Mouse (Mus musculus): ENCODE measurements at regions not wholly inside any gene's neighbourhood (a gene's known extent, or its start where the extent isn't known, plus 50 kb on each side); places are given as distances from the start of the nearest gene placed in this dataset.

DNA sequence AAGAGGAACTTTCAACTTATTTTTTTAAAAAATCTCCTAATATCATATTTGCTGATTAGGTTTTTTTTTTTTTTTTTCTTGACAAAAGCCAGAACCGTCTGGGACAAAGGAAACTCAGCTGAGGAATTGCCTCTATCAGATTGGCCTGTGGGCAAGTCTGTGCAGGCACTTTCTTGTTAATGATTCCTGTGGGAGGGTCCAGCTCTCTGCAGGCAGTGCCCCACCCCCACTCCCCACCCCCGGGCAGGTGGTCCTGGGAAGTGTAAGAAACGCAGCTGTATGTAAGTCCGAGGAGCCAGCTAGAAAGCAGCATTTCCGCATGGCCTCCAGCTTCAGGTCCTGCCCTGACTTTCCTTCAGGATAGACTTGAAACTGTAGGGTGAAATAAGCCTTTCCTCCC, 377.7 kb downstream of the Sox2 start:
- peak; percentile 9 for DNase-seq (ENCODE audit: low spot score)

DNA sequence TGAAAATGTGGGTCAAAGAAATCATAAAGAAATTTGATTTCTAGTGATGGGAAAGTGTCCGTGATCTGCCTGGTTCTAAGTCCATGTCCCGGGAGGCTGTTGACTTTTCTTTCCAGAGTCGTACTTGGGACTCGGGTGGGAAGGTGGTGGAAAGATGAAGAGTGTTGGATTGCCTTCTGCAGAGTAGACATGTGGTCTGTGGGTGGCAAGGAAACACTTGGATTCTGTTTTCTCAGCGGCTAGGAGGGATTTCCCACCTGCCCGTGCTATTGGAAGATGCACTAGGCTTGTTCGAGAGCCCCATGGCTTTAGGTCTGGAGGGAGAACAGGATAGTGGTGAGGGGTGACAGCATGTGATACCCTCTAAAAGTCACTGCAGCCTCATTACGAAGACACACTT, 379.7 kb downstream of the Sox2 start:
- DNase-seq (ENCODE audit: low spot score) = no peak

DNA sequence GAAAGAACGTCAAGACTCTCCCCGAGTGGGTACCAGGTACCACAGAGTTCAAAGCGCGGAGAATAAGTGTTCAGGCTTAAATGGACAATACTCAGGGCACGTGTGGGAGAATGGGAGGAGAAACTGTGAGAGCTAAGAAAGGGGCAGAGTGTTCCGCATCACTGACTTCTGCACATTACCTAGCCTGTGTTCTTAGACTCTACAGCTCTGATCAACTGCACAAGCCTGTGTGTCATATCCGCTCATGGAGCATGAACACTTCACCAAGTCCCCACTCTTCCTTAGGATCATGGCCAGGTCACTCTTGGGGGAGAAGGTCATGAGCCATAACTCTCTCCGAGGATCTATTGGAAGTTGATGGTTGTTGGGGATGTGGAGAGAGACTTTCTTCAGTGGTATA, 383.4 kb downstream of the Sox2 start:
- DNase-seq (ENCODE audit: low spot score) = no peak

GRCm38 (mm10) chr3:35035234-35035633, 385.0 kb downstream of the Sox2 start:
- no peak for DNase-seq (ENCODE audit: low spot score)

GRCm38 (mm10) chr3:35043705-35044104, 393.5 kb downstream of the Sox2 start:
- DNase-seq (ENCODE audit: low spot score) = no peak

GRCm38 (mm10) chr3:35059438-35059837, 409.2 kb downstream of the Sox2 start:
- DNase-seq (ENCODE audit: low spot score) = no peak

DNA sequence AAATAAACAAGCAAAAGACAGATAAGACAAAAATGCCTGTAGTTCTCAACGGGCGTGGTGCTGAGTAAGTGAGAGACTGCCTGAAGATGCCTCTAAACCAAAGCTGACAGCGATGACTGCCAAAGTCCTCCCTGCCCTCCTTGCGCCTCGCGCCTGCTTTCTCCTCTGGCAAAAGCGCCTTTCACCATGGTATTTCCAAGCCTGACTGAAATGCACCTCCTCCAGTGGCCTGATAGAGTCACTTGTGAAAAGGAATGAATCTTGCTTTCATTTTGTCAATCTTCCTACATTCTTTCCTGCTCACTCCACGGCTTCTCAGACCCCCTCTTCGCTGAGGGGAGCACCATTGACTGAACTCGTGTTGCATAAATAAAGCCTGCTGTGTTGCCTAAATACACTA, 409.8 kb downstream of the Sox2 start:
- DNase-seq (ENCODE audit: low spot score) = no peak

- DNase-seq (ENCODE audit: low spot score) = peak; percentile 62
These were observed 416.6 kb downstream of the Sox2 start for GRCm38 (mm10) chr3:35066824-35067223.

- peak; percentile 18 for DNase-seq (ENCODE audit: low spot score)
These were observed 418.4 kb downstream of the Sox2 start for GRCm38 (mm10) chr3:35068586-35068985.

- DNase-seq (ENCODE audit: low spot score) = no peak
These were observed 420.8 kb downstream of the Sox2 start for GRCm38 (mm10) chr3:35071046-35071445.

- no peak for DNase-seq (ENCODE audit: low spot score)
These were observed 429.7 kb downstream of the Sox2 start for GRCm38 (mm10) chr3:35079887-35080286.

GRCm38 (mm10) chr3:35084091-35084867, 434.1 kb downstream of the Sox2 start:
- no peak for DNase-seq (ENCODE audit: low spot score)

DNA sequence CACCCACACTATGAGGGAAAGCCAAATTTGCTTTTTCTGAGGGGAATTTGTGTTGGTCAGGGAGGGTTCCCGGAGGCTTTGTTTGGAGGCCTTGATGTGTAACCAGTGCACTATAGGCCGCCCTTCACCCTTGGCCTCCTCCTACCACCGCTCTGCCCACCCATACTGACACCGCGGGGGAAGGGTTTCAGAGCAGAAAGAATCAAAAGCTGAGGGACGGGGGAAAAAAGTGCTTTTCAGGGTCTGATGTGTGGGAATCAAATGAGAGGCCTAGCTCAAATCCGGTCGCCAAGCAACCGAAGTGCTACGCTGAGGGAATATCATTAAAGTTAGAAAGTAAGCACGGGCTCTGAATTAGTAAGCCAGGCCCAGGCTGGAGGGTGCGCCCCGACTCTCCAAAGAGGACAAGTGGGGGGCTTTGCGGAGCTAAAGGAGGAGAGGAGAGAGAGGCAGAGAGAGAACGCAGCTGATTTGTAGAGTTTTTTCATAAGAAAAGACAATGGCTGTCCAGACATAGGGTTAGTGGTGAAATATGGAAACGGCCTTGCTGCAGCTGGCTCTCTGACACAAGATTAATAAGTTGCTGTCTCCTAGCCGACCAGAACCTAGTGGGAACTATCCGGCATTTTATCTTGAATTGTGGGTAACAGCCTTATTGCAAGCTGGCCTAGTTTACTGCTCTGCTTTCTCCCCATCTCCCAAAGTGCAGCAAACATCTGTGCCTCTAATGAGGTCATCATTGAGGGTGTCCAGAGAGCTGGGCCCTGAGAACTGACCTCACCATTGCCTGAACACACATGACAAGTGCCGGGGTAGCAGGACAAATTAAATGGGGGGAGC, 438.3 kb downstream of the Sox2 start:
- no peak for DNase-seq (ENCODE audit: low spot score)

GRCm38 (mm10) chr3:35090496-35091133, 440.4 kb downstream of the Sox2 start:
- DNase-seq (ENCODE audit: low spot score) = no peak

DNA sequence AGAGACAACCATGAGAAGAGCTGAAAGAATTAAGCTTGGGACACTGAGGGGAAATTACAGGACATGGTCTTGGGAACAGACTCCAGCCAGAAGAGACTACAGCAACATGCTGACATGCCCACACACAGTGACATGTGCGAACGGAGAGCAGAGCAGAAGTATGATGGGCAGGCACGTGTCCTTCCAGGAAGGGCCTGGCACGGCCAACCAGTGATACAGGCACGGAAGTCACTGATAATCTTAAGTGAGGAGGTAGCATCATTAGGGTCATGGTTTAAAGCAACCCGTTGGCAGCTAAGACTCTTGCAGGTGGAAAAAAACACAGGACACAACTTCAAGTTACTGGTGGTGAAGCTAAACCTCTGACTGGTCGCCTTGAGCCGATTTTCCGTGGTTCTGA, 442.8 kb downstream of the Sox2 start:
- no peak for DNase-seq (ENCODE audit: low spot score)

DNA sequence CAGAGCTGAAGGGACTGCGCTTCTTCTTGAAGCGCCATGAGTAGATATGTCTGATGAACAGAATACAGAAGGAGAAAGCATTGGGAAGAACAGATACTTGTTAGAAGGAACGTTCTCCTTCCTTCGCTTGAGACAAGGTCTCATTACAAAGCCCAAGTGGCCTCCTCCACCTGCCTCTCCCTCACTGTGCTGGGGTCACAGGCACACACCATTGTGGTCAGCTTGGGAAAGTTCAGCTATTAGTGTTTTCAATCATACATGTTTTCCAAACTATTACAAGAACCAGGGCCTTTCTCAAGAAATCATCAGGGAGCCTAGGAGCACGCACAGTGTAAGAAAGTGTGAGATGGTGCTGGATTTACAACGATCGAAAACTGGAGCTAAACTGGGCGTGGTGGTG, 445.0 kb downstream of the Sox2 start:
- DNase-seq (ENCODE audit: low spot score) = no peak

GRCm38 (mm10) chr3:35096381-35096780, 446.2 kb downstream of the Sox2 start:
- DNase-seq (ENCODE audit: low spot score) = no peak

GRCm38 (mm10) chr3:35097766-35098165, 447.6 kb downstream of the Sox2 start:
- DNase-seq (ENCODE audit: low spot score) = no peak

GRCm38 (mm10) chr3:35099226-35099625, 449.0 kb downstream of the Sox2 start:
- no peak for DNase-seq (ENCODE audit: low spot score)

DNA sequence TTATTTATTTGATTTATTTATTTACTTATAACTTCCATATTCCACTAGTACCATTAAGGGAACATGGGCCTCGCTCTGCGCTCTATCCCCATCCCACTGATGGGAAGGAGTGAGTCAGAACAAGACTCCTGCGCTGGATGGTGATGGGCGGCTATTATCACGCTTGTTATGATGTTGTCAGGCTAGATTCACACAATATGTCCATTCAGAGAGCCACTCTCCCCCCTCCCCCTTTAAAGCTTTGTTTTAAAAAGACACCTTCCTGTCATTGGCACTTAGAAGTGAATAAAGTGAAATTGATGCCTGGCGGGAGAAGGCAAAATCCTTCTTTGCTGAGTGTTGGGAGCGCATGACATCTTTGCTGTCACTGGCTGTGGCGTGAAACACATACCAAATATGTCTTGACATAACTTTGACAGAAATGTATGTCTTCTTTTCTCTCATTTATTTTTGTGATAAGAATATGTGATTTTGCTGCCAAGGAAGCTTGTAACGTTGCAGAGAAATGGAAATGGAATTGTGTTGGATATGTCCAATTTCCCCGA, 449.7 kb downstream of the Sox2 start:
- DNase-seq (ENCODE audit: low spot score) = no peak

DNA sequence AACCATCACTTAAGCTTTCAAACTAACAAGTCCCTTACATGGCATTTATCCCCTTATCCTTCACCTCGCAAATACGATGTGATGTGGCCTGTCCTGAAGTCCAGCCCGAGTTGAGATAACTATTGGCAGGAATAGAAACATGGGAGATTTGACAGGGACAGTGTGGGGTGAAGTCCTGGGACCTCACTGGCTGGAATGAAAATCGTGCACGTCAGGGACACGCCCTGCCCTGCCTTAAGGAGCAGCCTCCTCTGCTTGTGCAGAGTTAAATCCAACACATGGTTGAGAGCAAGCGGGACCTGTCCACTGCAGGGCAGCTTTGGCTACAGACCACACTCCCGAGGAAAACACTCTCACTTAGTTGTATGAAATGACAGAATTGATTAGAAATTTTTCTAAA, 451.1 kb downstream of the Sox2 start:
- DNase-seq (ENCODE audit: low spot score) = no peak

- DNase-seq (ENCODE audit: low spot score) = no peak
These were observed 451.7 kb downstream of the Sox2 start for GRCm38 (mm10) chr3:35101951-35102350.
